Mouse (Mus musculus): Measurements from ENCODE around the gene Srgap2.

The Srgap2 gene

GRCm38 (mm10) chr1:131473631-131474118 is 53.5 kb downstream of the Srgap2 start:
- DNase-seq (ENCODE audit: low spot score in 2 of 2), result no peak

GRCm38 (mm10) chr1:131470597-131470996 is 56.6 kb downstream of the Srgap2 start:
- no peak for DNase-seq (ENCODE audit: low spot score in 2 of 2)

GRCm38 (mm10) chr1:131465855-131466254 is 61.3 kb downstream of the Srgap2 start:
- no peak for DNase-seq (ENCODE audit: low spot score in 2 of 2)

GRCm38 (mm10) chr1:131463953-131464627 is 63.1 kb downstream of the Srgap2 start:
- no peak for DNase-seq (ENCODE audit: low spot score in 2 of 2)

- no peak for DNase-seq (ENCODE audit: low spot score in 2 of 2)
Observed at GRCm38 (mm10) chr1:131462541-131463067, 64.5 kb downstream of the Srgap2 start.

- DNase-seq (ENCODE audit: low spot score in 2 of 2), result no peak
Observed at GRCm38 (mm10) chr1:131460914-131461530, 66.1 kb downstream of the Srgap2 start.

GRCm38 (mm10) chr1:131455355-131455890 is 71.7 kb downstream of the Srgap2 start:
- no peak for DNase-seq (ENCODE audit: low spot score in 2 of 2)

GRCm38 (mm10) chr1:131454386-131454785 is 72.8 kb downstream of the Srgap2 start:
- no peak for DNase-seq (ENCODE audit: low spot score in 2 of 2)

- no peak for DNase-seq (ENCODE audit: low spot score in 2 of 2)
Observed at GRCm38 (mm10) chr1:131453335-131453734, 73.8 kb downstream of the Srgap2 start.

GRCm38 (mm10) chr1:131448373-131448772 is 78.8 kb downstream of the Srgap2 start:
- DNase-seq (ENCODE audit: low spot score in 2 of 2), result no peak

- DNase-seq (ENCODE audit: low spot score in 2 of 2), result no peak
Observed at GRCm38 (mm10) chr1:131447333-131447732, 79.8 kb downstream of the Srgap2 start.

- no peak for DNase-seq (ENCODE audit: low spot score in 2 of 2)
Observed at GRCm38 (mm10) chr1:131446577-131446976, 80.6 kb downstream of the Srgap2 start.

- DNase-seq (ENCODE audit: low spot score in 2 of 2), result no peak
Observed at GRCm38 (mm10) chr1:131438556-131438955, 88.6 kb downstream of the Srgap2 start.

GRCm38 (mm10) chr1:131437975-131438374 is 89.2 kb downstream of the Srgap2 start:
- DNase-seq (ENCODE audit: low spot score in 2 of 2), result no peak

- DNase-seq (ENCODE audit: low spot score in 2 of 2), result no peak
Observed at GRCm38 (mm10) chr1:131436609-131437008, 90.5 kb downstream of the Srgap2 start.

GRCm38 (mm10) chr1:131431456-131432246 is 95.5 kb downstream of the Srgap2 start:
- DNase-seq (ENCODE audit: low spot score in 2 of 2), result peak; percentile 29 to 34

GRCm38 (mm10) chr1:131427140-131427821 is 99.9 kb downstream of the Srgap2 start:
- DNase-seq (ENCODE audit: low spot score in 2 of 2), result peak; percentile 44

- DNase-seq (ENCODE audit: low spot score in 2 of 2), result no peak
Observed at GRCm38 (mm10) chr1:131423061-131423460, 104.1 kb downstream of the Srgap2 start.

GRCm38 (mm10) chr1:131421113-131421512 is 106.0 kb downstream of the Srgap2 start:
- DNase-seq (ENCODE audit: low spot score in 2 of 2), result no peak

GRCm38 (mm10) chr1:131420660-131421059 is 106.5 kb downstream of the Srgap2 start:
- no peak for DNase-seq (ENCODE audit: low spot score in 2 of 2)

- no peak for DNase-seq (ENCODE audit: low spot score in 2 of 2)
Observed at GRCm38 (mm10) chr1:131419307-131419706, 107.8 kb downstream of the Srgap2 start.
